Mouse (Mus musculus) heart, embryonic 10.5 days (tissue): ENCODE data around the gene Apom. TPM values are rescaled to one million over a fixed set of nuclear protein-coding genes. Genes with fewer than 3 reads are reported as not detected.

Experiments
- DNase-seq: peaks from one replicate; pipeline ENCODE4 v3.0.0-alpha.2; 2017; ENCODE audit warnings: low spot score
- H3K27ac ChIP-seq: fragments of 300-500 bp; sonication (generic); 2 replicates; pipeline ENCODE4 v1.5.1; 2016; ENCODE audit warnings: mild to moderate bottlenecking
- H3K27me3 ChIP-seq: fragments of 300-500 bp; sonication (generic); 2 replicates; pipeline ENCODE4 v1.6.1; 2016; ENCODE audit warnings: mild to moderate bottlenecking; ENCODE audit not compliant: poor library complexity, insufficient read depth, severe bottlenecking
- H3K36me3 ChIP-seq: fragments of 300-500 bp; sonication (generic); 2 replicates; pipeline ENCODE4 v1.6.1; 2016; ENCODE audit warnings: mild to moderate bottlenecking, moderate library complexity
- H3K4me1 ChIP-seq: fragments of 300-500 bp; sonication (generic); 2 replicates; pipeline ENCODE4 v1.6.1; 2016; ENCODE audit warnings: mild to moderate bottlenecking
- H3K4me3 ChIP-seq: fragments of 300-500 bp; sonication (generic); 2 replicates; pipeline ENCODE4 v1.5.1; 2016; ENCODE audit warnings: mild to moderate bottlenecking, moderate library complexity
- H3K9me3 ChIP-seq: fragments of 300-500 bp; sonication (generic); 2 replicates; pipeline ENCODE4 v1.6.1; 2016; ENCODE audit warnings: mild to moderate bottlenecking, moderate library complexity
- WGBS: fragments of 180-500 bp; shearing (Covaris S2); methylation state at CpG from one replicate; pipeline ENCODE4 v1.1.7; 2016; 5-methylcytosine and 5-hydroxymethylcytosine counted together
- polyA plus RNA-seq: library from polyadenylated mRNA; unstranded; fragments of >200 nt; fragmentation: Nextera tagmentation; extraction: Ambion mirVana; gene quantifications from 2 replicates; pipeline ENCODE4 v1.2.1, GENCODE M21; 2016

The Apom gene
- polyA plus RNA-seq, 1 experiment from 2014 or later, result 72.5 TPM

- no peaks in the 10 kb centered on the region for H3K9me3 ChIP-seq
- DNase-seq, result no peak
- peaks cover 15% of the 10 kb centered on the region for H3K4me1 ChIP-seq
- peaks cover 93% of the 10 kb centered on the region for H3K36me3 ChIP-seq
- no peak overlapping the region for H3K4me3 ChIP-seq
- H3K27ac ChIP-seq, result no peak overlapping the region
- WGBS, result 82% methylated on average over 12 of the region's 12 CpGs
- H3K27me3 ChIP-seq, result no peaks in the 10 kb centered on the region
Measured at GRCm38 (mm10) chr17:35097164-35097655, 34.6 kb downstream of the Apom start.

GRCm38 (mm10) chr17:35096597-35096996 lies 35.3 kb downstream of the Apom start:
- Histone ChIP-seq H3K4me1 (peaks cover 13% of the 10 kb centered on the region), H3K36me3 (peaks cover 93% of the 10 kb centered on the region), H3K27me3 (no peaks in the 10 kb centered on the region), H3K27ac (peak overlapping the region; percentile 23; the same call in 1 of the 2 replicates), H3K9me3 (no peaks in the 10 kb centered on the region), H3K4me3 (no peak overlapping the region)
- DNase-seq, result no peak
- WGBS, result 90% methylated on average over 12 of the region's 12 CpGs

- H3K27ac ChIP-seq, result 0 out of 2 replicates have a peak overlapping the region, but pooled peaks have one; percentile 6
- DNase-seq, result no peak
- peaks cover 12% of the 10 kb centered on the region for H3K4me1 ChIP-seq
- H3K4me3 ChIP-seq, result no peak overlapping the region
- H3K36me3 ChIP-seq, result peaks cover 82% of the 10 kb centered on the region
- no peaks in the 10 kb centered on the region for H3K27me3 ChIP-seq
- 81% methylated on average over 15 of the region's 15 CpGs for WGBS
- no peaks in the 10 kb centered on the region for H3K9me3 ChIP-seq
Measured at GRCm38 (mm10) chr17:35094475-35095365, 37.1 kb downstream of the Apom start.

GRCm38 (mm10) chr17:35092403-35093198 lies 39.2 kb downstream of the Apom start:
- no peak for DNase-seq
- Histone ChIP-seq H3K4me3 (no peak overlapping the region), H3K36me3 (peaks cover 65% of the 10 kb centered on the region), H3K9me3 (no peaks in the 10 kb centered on the region), H3K27ac (no peak overlapping the region), H3K4me1 (peaks cover 17% of the 10 kb centered on the region), H3K27me3 (no peaks in the 10 kb centered on the region)
- WGBS, result 89% methylated on average over 14 of the region's 14 CpGs

- no peak for DNase-seq
- H3K27ac ChIP-seq, result peak overlapping the region; percentile 99; the same call in 1 of the 2 replicates
- H3K4me1 ChIP-seq, result peaks cover 17% of the 10 kb centered on the region
- no peaks in the 10 kb centered on the region for H3K27me3 ChIP-seq
- H3K9me3 ChIP-seq, result no peaks in the 10 kb centered on the region
- H3K4me3 ChIP-seq, result peak overlapping the region; percentile 82
- 65% methylated on average over 8 of the region's 8 CpGs for WGBS
- H3K36me3 ChIP-seq, result peaks cover 43% of the 10 kb centered on the region
Measured at GRCm38 (mm10) chr17:35090166-35090932, 41.5 kb downstream of the Apom start.

- peaks cover 17% of the 10 kb centered on the region for H3K4me1 ChIP-seq
- H3K36me3 ChIP-seq, result peaks cover 31% of the 10 kb centered on the region
- peak within 1 kb of the TSS; percentile 82 for H3K4me3 ChIP-seq
- H3K27me3 ChIP-seq, result no peaks in the 10 kb centered on the region
- peak within 1 kb of the TSS; percentile 99 for H3K27ac ChIP-seq
- peak; percentile 96 for DNase-seq
- H3K9me3 ChIP-seq, result no peaks in the 10 kb centered on the region
- 3% methylated on average over 67 of the region's 67 CpGs for WGBS
Measured at GRCm38 (mm10) chr17:35088825-35089644, 42.8 kb downstream of the Apom start, which contains the start of gene Abhd16a. Abhd16a (plus strand) TSS chr17:35089263.

GRCm38 (mm10) chr17:35088151-35088550 lies 43.7 kb downstream of the Apom start:
- H3K27ac ChIP-seq, result no peak overlapping the region
- WGBS, result 45% methylated on average over 2 of the region's 2 CpGs
- H3K4me1 ChIP-seq, result peaks cover 17% of the 10 kb centered on the region
- peaks cover 23% of the 10 kb centered on the region for H3K36me3 ChIP-seq
- no peak for DNase-seq
- no peaks in the 10 kb centered on the region for H3K9me3 ChIP-seq
- no peaks in the 10 kb centered on the region for H3K27me3 ChIP-seq
- no peak overlapping the region for H3K4me3 ChIP-seq

- H3K9me3 ChIP-seq, result no peaks in the 10 kb centered on the region
- H3K27me3 ChIP-seq, result peaks cover 4% of the 10 kb centered on the region
- no peak for DNase-seq
- no peak within 1 kb of the TSS for H3K4me3 ChIP-seq
- WGBS, result 61% methylated on average over 7 of the region's 7 CpGs
- peaks cover 17% of the 10 kb centered on the region for H3K4me1 ChIP-seq
- no peaks in the 10 kb centered on the region for H3K36me3 ChIP-seq
- no peak within 1 kb of the TSS for H3K27ac ChIP-seq
Measured at GRCm38 (mm10) chr17:35085208-35085865, 46.5 kb downstream of the Apom start, which contains the start of gene Ly6g6f. Ly6g6f (minus strand) TSS chr17:35085610.

GRCm38 (mm10) chr17:35083929-35084497 lies 47.8 kb downstream of the Apom start:
- Histone ChIP-seq H3K9me3 (no peaks in the 10 kb centered on the region), H3K4me1 (peaks cover 19% of the 10 kb centered on the region)
- WGBS, result 64% methylated on average over 3 of the region's 3 CpGs

GRCm38 (mm10) chr17:35082841-35083576 lies 48.8 kb downstream of the Apom start:
- DNase-seq, result no peak
- WGBS, result 81% methylated on average over 16 of the region's 16 CpGs
- Histone ChIP-seq H3K4me3 (no peak overlapping the region), H3K36me3 (no peaks in the 10 kb centered on the region), H3K9me3 (no peaks in the 10 kb centered on the region), H3K27me3 (peaks cover 4% of the 10 kb centered on the region), H3K27ac (no peak overlapping the region), H3K4me1 (peaks cover 22% of the 10 kb centered on the region)

More at GRCm38 (mm10) chr17:35083929-35084497, 47.8 kb downstream of the Apom start:
- peaks cover 4% of the 10 kb centered on the region for H3K27me3 ChIP-seq
- no peak overlapping the region for H3K27ac ChIP-seq
- no peak overlapping the region for H3K4me3 ChIP-seq
- H3K36me3 ChIP-seq, result no peaks in the 10 kb centered on the region
- DNase-seq, result no peak
